Mouse (Mus musculus): ENCODE measurements around the gene Isca1.

DNA sequence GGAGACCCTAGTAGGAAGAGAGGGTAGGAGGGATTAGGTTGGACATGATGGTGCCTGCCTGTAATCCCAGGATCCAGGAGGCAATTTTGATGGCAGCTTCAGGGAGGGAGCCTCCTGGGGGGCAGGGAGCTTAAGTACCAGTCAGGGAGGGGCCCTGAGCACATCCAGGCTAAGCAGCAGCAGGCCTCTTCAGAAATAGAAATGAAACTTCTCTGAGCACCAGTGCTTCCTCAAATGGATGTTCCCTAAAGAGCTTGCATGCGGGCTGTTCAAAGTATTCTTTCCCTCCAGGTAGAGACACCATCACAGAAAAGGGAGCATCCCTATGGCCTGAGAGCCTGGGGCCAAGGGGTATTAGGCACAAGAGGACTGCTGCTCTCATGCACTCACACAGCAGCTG is 28.7 kb upstream of the Isca1 start:
- no peak for TF ChIP-seq CTCF (IDR thresholded peaks at IDR 0.05; ENCODE audit: low read depth)
- no peak for TF ChIP-seq EP300 (IDR thresholded peaks at IDR 0.05; ENCODE audit: low read depth)

Data from liver, postnatal 0 days (tissue).